Mouse (Mus musculus): ENCODE data around the gene Gm21958. TPM values are rescaled to one million over a fixed set of nuclear protein-coding genes. Genes with fewer than 3 reads are reported as not detected.
A peak's percentile ranks its signal among the peaks of the same experiment; 100 is the strongest.

Gene Gm21958
- total and polyA plus RNA-seq, 3 experiments, result 0.45 TPM; not detected in 2

- Histone ChIP-seq H3K9me3 (replicated peaks; ENCODE audit: insufficient read depth, low read length) (no peaks in the 10 kb centered on the region), H3K79me2 (ENCODE audit: control insufficient read depth, insufficient read depth, low read length, poor library complexity) (no peaks in the 10 kb centered on the region)
Measured at GRCm38 (mm10) chr3:54685202-54685601, 29.0 kb downstream of the Gm21958 start.

DNA sequence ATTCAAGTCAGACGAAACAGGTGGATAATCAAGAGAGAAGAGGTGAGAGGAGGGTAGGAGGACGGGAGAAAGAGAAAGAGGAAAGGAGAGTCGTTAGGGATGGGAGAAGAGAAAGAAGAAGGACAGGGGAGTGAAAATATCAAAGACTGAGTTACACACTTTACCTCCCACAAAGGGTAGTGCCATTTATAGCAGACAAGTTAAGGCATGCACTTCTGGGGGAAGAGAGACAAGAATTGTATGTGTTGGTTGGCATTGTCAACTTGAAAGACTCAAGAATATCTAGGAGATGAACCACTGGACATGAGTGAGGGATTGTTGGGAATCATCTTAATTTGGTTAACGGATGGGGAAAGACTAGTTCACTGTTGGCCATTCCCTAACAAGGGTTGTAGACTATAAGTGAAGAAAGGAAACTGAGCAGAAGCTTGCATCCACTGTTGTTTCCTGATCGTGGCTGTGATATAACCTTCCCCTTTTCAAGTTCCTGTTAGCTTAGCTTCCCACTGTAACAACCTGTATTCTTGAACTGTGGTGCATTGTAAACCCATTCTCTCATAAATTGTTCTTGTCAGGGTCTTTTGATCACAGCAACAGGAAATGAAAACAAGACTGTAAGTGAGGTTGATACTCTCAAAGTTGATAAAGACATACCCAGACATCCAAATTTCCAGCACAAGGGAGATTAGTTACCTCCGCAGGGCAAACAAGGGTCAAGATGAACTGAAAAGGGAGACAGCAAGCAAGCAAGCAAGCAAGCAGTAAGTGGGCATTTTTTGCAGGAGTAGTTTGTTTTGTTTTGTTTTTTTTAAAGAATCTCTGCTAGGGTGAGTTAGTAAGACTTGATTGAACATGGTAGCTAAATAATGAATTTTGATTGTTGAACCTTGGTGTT lies 32.6 kb downstream of the Gm21958 start:
- TF ChIP-seq TAL1 (IDR thresholded peaks at IDR 0.05; ENCODE audit: low read length) (no peak), EP300 (IDR thresholded peaks at IDR 0.05; ENCODE audit: low read depth in 1 of 2, low read length in 2 of 2) (0 out of 4 replicates have a peak, but pooled peaks of 1 of the 2 experiments have one; percentile 12)
- peaks cover 0 to 4% of the 10 kb centered on the region in 2 experiments; a peak in 1 of 4 replicates for H3K4me1 ChIP-seq (ENCODE audit: control insufficient read depth in 1 of 2, insufficient read depth in 2 of 2, low read length in 2 of 2)
- peak; percentile 33 for DNase-seq (ENCODE audit: low read depth, low spot score)
- no peaks in the 10 kb centered on the region for H3K9me3 ChIP-seq (replicated peaks; ENCODE audit: insufficient read depth, low read length)
- no peaks in the 10 kb centered on the region; a peak in 1 of 4 replicates for H3K36me3 ChIP-seq (ENCODE audit: control insufficient read depth in 1 of 2, insufficient read depth in 2 of 2, low read length in 2 of 2)
- no peak overlapping the region for H3K4me3 ChIP-seq (ENCODE audit: control insufficient read depth in 1 of 2, insufficient read depth in 1 of 2, low read depth in 2 of 2, low read length in 2 of 2)
- no peak overlapping the region for H3K27ac ChIP-seq (ENCODE audit: control insufficient read depth, low read depth, low read length)
- no peaks in the 10 kb centered on the region for H3K79me2 ChIP-seq (ENCODE audit: control insufficient read depth, insufficient read depth, low read length, poor library complexity)
- H3K9ac ChIP-seq (ENCODE audit: control insufficient read depth, low read depth, low read length, poor library complexity, severe bottlenecking), result no peak overlapping the region
- H3K27me3 ChIP-seq (ENCODE audit: control insufficient read depth in 1 of 2, insufficient read depth in 2 of 2, low read length in 2 of 2), result no peaks in the 10 kb centered on the region

More at GRCm38 (mm10) chr3:54685202-54685601, 29.0 kb downstream of the Gm21958 start:
- TF ChIP-seq USF1 (IDR thresholded peaks at IDR 0.05; ENCODE audit: low read depth, low read length) (no peak), TBP (IDR thresholded peaks at IDR 0.05; ENCODE audit: low read depth, low read length) (peak; percentile 65)
- peaks cover 0 to 4% of the 10 kb centered on the region in 2 experiments; a peak in 1 of 4 replicates for H3K4me1 ChIP-seq (ENCODE audit: control insufficient read depth in 1 of 2, insufficient read depth in 2 of 2, low read length in 2 of 2)
- no peaks in the 10 kb centered on the region; a peak in 1 of 4 replicates for H3K36me3 ChIP-seq (ENCODE audit: control insufficient read depth in 1 of 2, insufficient read depth in 2 of 2, low read length in 2 of 2)
- H3K27me3 ChIP-seq (ENCODE audit: control insufficient read depth in 1 of 2, insufficient read depth in 2 of 2, low read length in 2 of 2), result no peaks in the 10 kb centered on the region
- no peak overlapping the region for H3K9ac ChIP-seq (ENCODE audit: control insufficient read depth, low read depth, low read length, poor library complexity, severe bottlenecking)
- DNase-seq (ENCODE audit: low read depth, low spot score), result no peak
- H3K27ac ChIP-seq (ENCODE audit: control insufficient read depth, low read depth, low read length), result no peak overlapping the region
- H3K4me3 ChIP-seq (ENCODE audit: control insufficient read depth in 1 of 2, insufficient read depth in 1 of 2, low read depth in 2 of 2, low read length in 2 of 2), result no peak overlapping the region

DNA sequence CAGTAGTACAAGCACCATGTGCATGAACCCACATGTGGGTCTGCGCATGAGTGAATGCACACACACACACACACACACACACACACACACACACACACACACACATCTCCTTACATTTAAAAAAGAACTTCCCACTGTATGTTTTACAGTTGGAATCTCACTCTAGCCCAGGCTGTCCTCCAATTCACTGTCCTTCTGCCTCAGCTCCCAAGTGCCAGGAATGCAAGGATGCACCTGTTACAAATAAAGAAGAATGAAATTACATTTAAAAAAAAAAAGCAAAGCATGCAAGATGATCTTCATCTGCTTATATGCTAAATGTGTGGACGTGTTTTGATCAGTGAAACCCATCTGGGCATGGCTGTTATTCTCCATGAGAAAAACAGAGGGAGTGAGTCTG lies 37.3 kb downstream of the Gm21958 start:
- no peaks in the 10 kb centered on the region for H3K79me2 ChIP-seq (ENCODE audit: control insufficient read depth, insufficient read depth, low read length, poor library complexity)
- TF ChIP-seq HCFC1 (IDR thresholded peaks at IDR 0.05; ENCODE audit: low read depth, low read length) (no peak), ZC3H11A (IDR thresholded peaks at IDR 0.05; ENCODE audit: low read depth, low read length) (no peak), EP300 (IDR thresholded peaks at IDR 0.05; ENCODE audit: low read depth in 1 of 2, low read length in 2 of 2) (no peak), CTCF (IDR thresholded peaks at IDR 0.05 in 2 of 3, conservative IDR thresholded peaks at IDR 0.05 in 1 of 3; ENCODE audit: control insufficient read depth in 1 of 3, insufficient read depth in 1 of 3, low read depth in 2 of 3, low read length in 3 of 3, poor library complexity in 1 of 3, severe bottlenecking in 1 of 3) (no peak), TAL1 (IDR thresholded peaks at IDR 0.05; ENCODE audit: low read length) (no peak), MAFK (IDR thresholded peaks at IDR 0.05; ENCODE audit: borderline replicate concordance, low read depth, low read length) (no peak), ZKSCAN1 (IDR thresholded peaks at IDR 0.05; ENCODE audit: low read depth, low read length) (no peak), TBP (IDR thresholded peaks at IDR 0.05; ENCODE audit: low read depth, low read length) (no peak), NELFE (IDR thresholded peaks at IDR 0.05; ENCODE audit: low read depth, low read length) (no peak), MYB (IDR thresholded peaks at IDR 0.05; ENCODE audit: low read depth, low read length) (no peak), MEF2A (IDR thresholded peaks at IDR 0.05; ENCODE audit: extremely low read depth, insufficient replicate concordance, low read depth, low read length, poor library complexity, severe bottlenecking) (no peak), SMC3 (IDR thresholded peaks at IDR 0.05; ENCODE audit: low read depth, low read length) (no peak), BHLHE40 (IDR thresholded peaks at IDR 0.05; ENCODE audit: borderline replicate concordance, low read depth, low read length) (no peak), POLR2AphosphoS2 (IDR thresholded peaks at IDR 0.05; ENCODE audit: low read length) (no peak), JUND (IDR thresholded peaks at IDR 0.05; ENCODE audit: low read depth, low read length) (no peak), CHD1 (IDR thresholded peaks at IDR 0.05; ENCODE audit: low read depth, low read length) (no peak), POLR2A (IDR thresholded peaks at IDR 0.05; ENCODE audit: control insufficient read depth in 1 of 2, insufficient read depth in 1 of 2, low read depth in 1 of 2, low read length in 2 of 2, poor library complexity in 1 of 2) (no peak)
- no peak overlapping the region for H3K27ac ChIP-seq (ENCODE audit: control insufficient read depth, low read depth, low read length)
- no peaks in the 10 kb centered on the region for H3K9me3 ChIP-seq (replicated peaks; ENCODE audit: insufficient read depth, low read length)
- no peaks in the 10 kb centered on the region; a peak in 1 of 4 replicates for H3K36me3 ChIP-seq (ENCODE audit: control insufficient read depth in 1 of 2, insufficient read depth in 2 of 2, low read length in 2 of 2)
- H3K9ac ChIP-seq (ENCODE audit: control insufficient read depth, low read depth, low read length, poor library complexity, severe bottlenecking), result no peak overlapping the region
- no peaks in the 10 kb centered on the region; a peak in 1 of 4 replicates for H3K27me3 ChIP-seq (ENCODE audit: control insufficient read depth in 1 of 2, insufficient read depth in 2 of 2, low read length in 2 of 2)
- DNase-seq (ENCODE audit: low read depth, low spot score), result no peak
- 0 out of 4 replicates have a peak, but pooled peaks cover 0 to 4% of the 10 kb centered on the region in 2 experiments for H3K4me1 ChIP-seq (ENCODE audit: control insufficient read depth in 1 of 2, insufficient read depth in 2 of 2, low read length in 2 of 2)
- H3K4me3 ChIP-seq (ENCODE audit: control insufficient read depth in 1 of 2, insufficient read depth in 1 of 2, low read depth in 2 of 2, low read length in 2 of 2), result no peak overlapping the region

Data from MEL (cell line).